Mouse (Mus musculus): Measurements from ENCODE around the gene Smagp.

Smagp gene

GRCm38 (mm10) chr15:100636700-100637501 lies at the start of gene Smagp:
Gene Smagp, minus strand, starts transcription at chr15:100636940.
- peak; percentile 35 for DNase-seq

DNA sequence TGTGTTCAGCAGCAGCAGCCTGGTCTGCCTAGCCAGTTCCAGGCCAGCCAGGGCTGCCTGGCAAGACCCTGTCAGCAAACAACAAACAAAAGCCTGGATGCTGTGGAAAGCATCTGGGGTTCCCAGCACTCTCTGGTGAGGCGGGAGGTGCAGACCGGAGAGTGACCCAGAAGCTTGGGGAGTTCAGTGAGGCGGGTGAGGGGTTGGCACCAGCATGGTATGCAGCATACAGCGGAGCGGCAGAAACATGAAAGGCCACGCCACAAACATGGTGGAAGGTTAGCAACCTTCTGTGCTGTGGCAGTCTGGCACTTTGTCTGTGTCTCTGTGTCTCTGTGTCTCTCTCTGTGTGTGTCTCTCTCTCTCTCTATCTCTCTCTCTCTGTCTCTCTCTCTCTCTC lies 49.7 kb upstream of the Smagp start:
- DNase-seq, result no peak

DNA sequence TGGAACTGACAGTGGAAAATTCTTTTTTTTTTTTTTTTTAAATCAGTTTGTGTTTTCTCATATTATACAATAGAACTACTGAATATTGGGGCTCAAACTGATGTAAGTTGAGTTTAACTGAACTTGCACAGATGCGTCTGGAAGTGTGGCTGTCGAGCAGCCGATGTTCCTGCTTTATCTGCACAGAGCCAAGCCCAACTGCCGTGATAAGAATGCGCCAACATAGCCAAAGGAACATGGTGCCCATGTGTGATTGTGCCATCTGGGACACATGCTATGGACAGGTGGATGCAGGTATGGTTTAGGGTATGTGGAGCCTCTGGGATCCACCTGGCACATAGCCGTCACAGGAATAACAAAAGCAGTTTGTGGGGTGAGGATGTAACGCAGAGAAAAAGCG lies 49.1 kb upstream of the Smagp start:
- peak; percentile 61 for DNase-seq

GRCm38 (mm10) chr15:100685255-100685654 lies 48.5 kb upstream of the Smagp start:
- DNase-seq, result peak; percentile 79

DNA sequence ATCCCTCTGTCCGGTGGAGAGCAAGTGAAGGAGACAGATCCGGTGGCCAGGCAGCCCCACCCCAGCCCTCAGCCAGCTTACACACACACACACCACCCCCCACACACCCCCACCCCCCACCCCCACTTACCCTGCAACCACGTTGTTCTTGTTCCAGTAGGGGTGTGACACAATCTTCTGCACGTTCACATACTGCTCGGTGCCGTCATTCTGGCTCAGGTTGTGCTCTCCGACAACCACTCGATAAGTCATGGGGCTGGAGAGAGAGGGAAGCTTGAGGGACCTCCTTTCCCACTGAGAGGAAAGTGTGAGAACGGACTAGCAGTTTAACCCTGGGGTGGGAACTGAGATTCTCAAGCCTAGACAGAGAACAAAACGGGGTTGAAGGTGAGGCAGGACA lies 47.7 kb upstream of the Smagp start:
- no peak for DNase-seq

GRCm38 (mm10) chr15:100683041-100683440 lies 46.3 kb upstream of the Smagp start:
- peak; percentile 85 for DNase-seq

DNA sequence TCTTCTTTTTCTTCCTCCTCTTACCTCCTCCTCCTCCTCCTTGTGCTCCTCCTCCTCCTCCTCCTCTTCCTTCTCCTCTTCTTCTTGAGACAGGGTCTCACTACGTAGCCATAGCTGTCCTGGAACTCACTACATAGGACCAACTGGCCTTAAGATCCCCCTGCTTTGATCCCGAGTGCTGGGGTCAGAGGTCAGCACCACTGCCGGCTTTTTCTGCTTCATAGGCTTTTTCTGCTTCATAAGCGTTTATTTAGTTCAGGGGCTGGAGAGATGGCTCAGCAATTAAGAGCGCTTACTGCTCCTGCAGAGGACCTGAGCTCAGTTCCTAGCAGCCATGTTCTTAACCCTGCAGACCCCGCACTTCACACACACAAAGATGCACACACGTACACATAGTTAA lies 45.0 kb upstream of the Smagp start:
- no peak for DNase-seq

- DNase-seq, result no peak
These were observed 43.6 kb upstream of the Smagp start for GRCm38 (mm10) chr15:100680381-100680780.

DNA sequence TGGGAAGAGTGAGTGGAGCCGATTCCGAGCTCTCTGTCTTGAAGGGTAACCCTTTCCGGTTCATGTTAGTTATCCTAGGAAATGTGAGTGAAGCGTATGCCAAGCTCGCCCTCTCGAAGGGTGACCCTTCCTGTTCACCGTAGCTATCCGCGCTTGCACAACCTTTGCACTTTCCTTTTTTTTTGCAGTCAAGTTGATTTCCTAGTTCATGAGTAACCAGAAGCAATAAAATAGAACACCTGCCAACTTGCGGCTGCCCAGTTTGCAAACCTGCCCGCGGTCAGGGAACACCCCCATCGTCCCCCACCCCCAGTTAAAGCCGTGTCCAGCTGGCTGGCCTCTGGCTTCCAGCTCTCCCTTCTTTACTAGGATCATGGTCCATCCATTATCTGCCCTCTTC lies 42.3 kb upstream of the Smagp start:
- peak; percentile 46 for DNase-seq

- DNase-seq, result no peak
These were observed 41.8 kb upstream of the Smagp start for GRCm38 (mm10) chr15:100678581-100678980.

GRCm38 (mm10) chr15:100677675-100678074 lies 40.9 kb upstream of the Smagp start:
- DNase-seq, result no peak

- DNase-seq, result no peak
These were observed 39.8 kb upstream of the Smagp start for GRCm38 (mm10) chr15:100676521-100676920.

GRCm38 (mm10) chr15:100675486-100675885 lies 38.7 kb upstream of the Smagp start:
- DNase-seq, result no peak

DNA sequence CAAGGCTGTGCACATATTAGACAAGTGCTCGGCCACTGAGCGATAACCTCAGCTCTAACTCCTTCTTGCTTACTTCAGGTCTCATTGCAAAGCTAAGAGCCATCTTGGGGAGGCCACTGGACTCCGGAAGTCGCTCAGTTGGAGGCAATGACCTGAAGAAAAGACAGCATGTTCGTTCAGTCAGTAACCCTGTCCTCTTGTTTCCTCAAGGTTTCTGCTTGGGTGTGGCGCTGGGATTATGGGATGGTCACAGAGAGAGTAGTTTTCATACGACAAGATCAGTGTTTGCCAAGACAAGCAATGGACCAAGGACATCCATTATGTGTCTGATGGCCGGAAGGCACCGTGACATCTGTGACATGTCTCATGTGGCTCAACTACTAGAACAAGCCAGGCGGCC lies 37.8 kb upstream of the Smagp start:
- no peak for DNase-seq

DNA sequence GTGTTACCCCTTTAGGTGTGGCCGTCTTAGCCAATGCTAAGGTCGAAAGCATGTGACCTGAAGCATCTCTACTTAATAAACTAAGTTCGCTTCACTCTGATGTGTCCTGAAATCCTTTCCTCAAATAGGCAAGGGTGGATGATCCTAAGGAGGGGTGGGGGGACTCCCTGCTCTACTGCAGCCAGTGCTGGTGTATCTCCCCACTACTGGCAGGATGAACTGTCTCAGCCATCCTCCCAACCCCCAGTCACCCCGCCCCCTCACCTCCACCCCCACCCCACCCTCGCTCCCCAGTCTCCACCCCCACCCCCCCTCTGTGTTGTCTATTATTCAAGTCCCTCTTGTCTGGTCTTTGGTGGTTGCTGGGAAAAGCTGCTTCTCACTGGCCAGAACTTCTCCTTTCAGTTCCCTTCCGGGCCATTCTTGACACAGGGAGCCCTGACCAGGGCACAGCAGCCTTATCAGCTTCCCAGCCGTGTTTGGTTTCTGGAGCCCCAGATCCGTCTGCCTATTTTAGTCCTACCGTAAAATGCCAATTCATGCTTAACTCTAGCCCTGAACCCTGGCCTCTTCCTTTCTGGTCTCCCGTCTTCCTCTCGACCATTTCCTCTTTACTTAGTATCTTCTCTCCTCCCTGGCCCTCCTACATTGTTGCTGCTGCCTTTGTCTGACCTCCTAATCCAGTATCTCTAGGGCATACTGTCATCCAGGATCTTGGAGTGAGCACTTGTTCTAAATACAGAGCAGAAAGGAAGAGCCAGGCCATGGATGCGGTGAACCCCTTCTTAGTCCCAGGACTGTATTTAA lies 37.0 kb upstream of the Smagp start:
- DNase-seq, result peak; percentile 79

DNA sequence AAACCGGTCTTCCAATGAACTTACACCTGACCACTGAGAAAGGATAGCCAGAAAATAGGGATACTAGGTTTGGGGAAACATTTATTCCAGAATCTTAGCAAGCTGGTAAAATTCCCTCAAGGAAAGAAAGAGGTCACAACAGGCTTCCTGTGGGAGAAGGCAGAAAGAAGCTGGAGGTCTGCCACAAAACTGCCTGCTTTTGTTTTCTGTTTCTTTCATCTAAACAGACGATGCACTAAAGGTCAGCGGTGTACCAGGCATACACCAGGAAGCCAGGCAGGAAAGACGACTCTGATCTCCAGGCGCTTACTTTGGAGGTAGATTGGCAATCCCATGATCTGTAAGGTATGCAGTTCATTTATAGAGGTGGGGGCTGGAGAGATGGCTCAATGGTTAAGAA lies 34.1 kb upstream of the Smagp start:
- no peak for DNase-seq

DNA sequence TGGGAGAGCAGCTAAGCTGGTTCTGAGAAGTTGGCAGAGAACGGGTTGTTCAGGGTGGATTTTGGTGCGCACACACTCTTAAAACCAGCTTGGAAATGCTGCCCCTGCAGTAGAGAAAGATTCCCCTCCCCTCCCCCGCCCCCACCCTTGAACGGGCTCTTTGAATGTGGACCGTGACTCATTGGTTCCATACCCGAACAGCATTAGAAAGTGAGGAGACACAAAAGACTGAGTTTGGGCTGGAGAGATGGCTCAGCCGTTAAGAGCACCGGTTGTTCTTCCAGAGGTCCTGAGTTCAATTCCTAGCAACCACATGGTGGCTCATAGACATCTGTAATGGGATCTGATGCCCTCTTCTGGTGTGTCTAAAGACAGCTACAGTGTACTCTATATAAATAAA lies 33.3 kb upstream of the Smagp start:
- no peak for DNase-seq

DNA sequence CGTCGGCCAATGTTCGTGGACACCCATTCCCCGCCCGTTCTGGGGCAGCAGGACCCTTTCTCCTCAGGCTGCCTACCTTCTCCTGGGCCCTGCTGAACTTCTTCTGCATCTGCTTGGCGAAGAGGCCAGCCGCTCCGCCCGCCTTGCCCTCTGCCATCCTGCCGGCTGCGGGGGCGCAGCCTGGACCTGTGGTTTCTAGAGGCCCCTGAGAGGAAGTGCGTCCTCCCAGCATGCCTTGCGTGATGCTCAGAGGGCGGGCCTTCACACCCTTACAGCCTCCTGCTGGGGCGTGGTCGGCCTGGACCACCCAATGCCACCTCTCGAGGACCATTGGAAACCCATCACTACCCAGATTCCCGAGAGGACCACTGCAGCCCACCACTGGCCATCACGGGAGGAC lies 32.6 kb upstream of the Smagp start, which contains the start of gene Bin2:
TSS of gene Bin2 (minus strand) at position 217 of the 400 bp plus-strand sequence.
- peak; percentile 78 for DNase-seq

GRCm38 (mm10) chr15:100667871-100668545 lies 31.3 kb upstream of the Smagp start:
- no peak for DNase-seq

DNA sequence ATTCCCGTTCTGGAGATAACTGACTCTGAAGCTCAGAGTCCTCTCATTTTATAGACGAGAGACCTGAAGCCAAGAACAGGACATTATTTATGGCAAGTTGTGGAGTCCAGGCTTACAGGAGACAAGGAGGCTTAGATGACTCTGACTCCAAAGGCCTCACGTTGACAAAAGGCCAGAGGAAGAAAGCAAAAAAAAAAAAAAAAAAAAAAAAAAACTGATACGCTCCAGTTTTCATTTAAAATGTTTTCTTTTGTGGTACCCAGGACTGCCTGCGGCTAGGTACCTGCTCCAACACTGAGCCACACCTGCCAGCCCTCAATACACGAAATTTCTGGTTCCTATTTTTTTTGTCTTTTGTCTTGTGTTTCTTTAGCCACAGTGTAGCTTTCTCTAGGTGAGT lies 30.7 kb upstream of the Smagp start:
- no peak for DNase-seq

GRCm38 (mm10) chr15:100666851-100667250 lies 30.1 kb upstream of the Smagp start:
- DNase-seq, result no peak

GRCm38 (mm10) chr15:100666219-100666696 lies 29.5 kb upstream of the Smagp start:
- peak; percentile 50 for DNase-seq
